Mouse (Mus musculus) ES-CJ7 (cell line): ENCODE data around the gene Gorab.
A peak's percentile ranks its signal among the peaks of the same experiment; 100 is the strongest.

Experiments used
- DNase-seq: peaks from one replicate; pipeline ENCODE4 v3.0.0; 2011; ENCODE audit warnings: low read depth, low spot score

Gene Gorab

DNA sequence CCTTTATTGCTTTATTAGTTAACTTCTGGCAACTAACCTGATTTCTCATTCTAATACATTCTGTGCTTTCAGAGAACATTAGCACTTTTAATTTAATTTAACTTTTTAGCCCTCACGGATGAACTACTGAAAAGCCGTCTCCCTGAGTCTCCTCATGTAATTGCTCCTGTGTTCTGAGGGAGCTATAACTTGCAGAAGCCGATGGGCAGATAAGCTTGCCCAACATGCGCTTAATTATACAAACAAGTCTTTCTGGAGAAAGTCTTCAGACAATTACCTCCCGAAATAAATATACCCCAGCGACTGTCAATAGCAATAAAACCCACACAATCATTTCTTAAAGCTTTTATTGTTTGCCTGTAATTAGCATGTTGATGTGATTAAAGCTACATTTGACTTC, 45.7 kb downstream of the Gorab start:
- DNase-seq, result no peak

DNA sequence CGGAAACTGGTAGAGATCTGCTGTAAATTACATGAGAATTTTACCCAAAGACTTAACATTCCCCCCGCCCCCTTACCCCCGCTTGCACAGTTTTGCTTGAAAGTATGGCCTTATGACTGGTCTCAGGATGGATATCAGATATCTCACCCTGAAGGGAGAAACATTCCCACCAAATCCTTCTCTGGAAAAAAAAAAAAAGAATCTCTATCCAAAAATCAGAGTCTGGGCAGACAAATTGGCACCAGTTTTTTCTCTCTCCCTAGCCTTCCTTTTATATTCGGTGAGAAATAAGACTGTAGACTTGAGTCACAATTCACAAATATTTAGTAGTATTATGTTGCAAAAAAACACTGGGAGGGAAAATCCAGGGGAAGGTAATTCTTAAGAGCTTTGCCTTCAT, 47.3 kb downstream of the Gorab start:
- DNase-seq, result no peak

DNA sequence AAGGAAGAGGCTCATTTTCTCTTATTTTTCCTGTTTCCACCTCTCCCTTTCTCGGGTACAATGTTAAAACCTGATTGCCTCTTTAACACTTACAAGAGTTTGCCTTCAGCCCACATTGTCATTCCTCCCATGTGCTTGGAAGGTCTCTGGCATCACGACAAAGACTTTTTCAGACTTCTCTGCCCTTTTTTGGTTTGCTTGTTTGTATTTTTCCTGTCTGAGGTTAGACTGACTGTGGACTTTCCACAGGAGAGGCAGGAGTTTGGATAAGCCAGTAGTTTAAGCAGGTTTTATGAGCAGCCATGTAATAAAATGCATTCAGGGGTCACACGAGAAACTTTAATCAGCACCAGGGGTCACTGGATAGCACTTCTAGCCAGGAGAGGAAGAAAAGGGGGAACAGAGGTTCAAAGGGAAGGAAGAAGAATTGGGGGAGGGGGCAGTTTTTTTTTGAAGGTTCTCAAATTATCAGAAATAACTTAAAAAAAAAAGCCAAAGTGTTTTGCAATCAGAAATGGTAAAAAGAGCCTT, 47.8 kb downstream of the Gorab start:
- DNase-seq, result no peak

DNA sequence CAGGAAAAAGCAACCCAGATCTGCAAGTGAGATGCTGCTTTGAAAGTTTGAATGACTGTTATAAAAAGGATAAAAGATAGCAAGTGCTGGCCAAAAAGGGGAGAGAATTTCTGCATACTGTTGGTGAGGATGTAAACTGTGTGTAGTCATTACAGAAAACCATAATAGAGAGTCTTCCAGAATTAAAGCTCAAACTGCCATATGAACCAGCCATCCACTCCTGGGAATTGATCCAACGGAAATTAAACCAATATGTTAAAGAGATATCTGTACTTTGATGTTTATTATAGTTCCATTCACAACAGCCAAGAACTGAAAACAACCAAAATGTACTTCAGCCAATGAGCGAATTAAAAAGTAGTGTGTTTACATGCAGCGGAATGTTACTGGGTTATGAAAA, 52.5 kb downstream of the Gorab start:
- no peak for DNase-seq

DNA sequence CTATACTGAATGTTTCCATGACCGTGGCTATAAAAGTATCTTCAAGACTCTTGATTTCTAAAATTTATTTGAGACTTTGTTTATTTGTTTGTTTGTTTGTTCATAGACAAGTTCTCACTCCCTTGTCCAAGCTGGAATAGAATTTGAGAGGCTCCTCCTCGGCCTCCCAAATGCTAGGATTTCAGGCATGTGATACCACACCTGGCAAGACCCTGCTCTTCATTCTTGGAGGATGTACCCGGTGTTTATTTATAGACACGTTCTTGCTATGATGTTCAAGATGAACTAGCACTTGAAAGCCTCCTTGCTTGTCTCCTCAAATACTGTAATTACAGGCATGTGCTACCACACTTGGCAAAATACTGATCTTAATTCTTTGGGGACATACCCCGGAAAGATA, 57.9 kb downstream of the Gorab start:
- DNase-seq, result no peak

DNA sequence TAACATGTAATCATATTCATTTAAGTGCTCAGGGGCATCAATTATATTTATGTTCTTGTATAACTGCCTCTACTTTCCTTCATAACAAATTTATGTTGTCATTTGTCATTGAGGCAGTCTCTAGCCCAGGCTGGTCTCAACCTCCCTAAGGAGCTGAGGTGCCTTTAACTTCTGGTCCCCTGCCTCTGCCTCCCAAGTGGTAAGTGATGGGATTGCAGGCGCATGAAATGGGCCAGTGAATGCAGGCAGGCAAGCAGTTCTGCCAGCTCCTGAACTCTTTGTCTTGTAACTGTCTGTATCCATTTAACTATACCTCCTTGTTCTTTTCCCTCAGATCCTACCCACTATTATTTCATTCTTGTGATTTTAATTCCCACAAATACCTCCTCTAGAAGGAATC, 58.5 kb downstream of the Gorab start:
- DNase-seq, result peak; percentile 60

DNA sequence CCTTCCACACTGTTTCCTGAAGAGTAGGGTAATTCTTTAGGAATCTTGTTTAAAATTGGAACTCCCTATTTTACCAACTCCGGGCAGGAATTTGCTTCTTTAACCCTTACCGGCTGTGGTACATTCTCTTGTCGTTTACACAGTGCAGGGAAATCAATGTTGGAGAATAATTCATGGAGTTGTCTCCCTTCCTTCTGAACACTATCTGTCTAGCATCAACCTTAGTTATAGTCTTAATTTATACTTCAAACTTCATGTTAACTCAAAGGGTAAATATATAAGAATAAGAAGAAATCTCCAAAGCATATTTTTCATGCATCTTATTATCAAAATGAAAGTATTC, 64.3 kb downstream of the Gorab start:
- no peak for DNase-seq

DNA sequence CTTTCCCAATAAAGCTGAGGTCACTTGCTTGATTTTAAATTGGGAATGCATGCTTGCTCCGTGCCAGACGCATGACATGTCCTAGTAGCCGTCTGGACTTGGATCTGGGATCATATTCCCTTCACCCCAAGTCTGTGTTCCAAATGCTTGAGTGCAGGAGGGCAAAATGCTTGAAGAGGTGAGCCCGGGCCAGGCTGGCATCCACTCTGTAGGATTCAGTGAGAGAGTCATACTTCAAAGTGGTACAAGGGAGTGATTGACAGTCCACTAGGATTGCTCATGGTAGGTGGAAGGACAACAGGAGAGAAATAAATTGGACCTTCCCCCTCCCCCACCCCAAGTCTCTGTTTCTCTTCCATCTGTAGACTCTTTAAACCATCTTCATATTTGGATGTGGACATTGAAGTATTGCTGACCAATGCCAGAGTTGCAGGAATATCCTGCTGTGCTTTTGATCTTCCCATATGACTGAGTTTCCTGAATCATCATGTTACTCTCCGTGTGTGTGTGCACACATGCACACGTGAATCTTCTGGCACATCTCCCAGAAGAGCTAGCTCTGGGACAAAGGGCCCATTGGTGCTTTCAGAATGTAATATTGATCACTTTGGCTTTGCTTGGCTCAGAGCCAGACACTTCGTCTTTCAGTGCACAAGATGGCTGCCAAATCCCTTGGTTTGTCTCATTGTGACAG, 64.8 kb downstream of the Gorab start:
- no peak for DNase-seq

DNA sequence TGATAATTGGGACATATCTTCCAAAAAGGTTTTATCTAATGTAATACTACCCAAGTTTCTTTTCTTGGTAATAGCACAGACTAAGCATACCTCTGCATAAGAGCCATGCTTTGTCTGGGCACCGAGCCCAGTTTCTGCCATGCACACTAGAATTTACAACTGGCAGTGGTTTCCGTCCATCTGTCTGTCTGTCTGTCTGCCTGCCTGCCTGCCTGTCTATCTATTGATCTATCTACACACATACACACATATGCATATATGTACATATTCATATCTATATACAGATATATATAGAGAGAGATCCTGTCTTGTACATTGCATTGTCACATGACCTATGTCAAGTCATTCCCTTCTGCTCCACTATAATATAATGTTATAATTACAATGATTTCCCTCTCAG, 65.6 kb downstream of the Gorab start:
- no peak for DNase-seq
